Mouse (Mus musculus): Measurements from ENCODE around the gene Megf8.
"Not testable (repeated sequence)": the region's sequence is repeated elsewhere in the genome, so short reads cannot be mapped to it uniquely, and the experiment has no call there.

Megf8 gene

DNA sequence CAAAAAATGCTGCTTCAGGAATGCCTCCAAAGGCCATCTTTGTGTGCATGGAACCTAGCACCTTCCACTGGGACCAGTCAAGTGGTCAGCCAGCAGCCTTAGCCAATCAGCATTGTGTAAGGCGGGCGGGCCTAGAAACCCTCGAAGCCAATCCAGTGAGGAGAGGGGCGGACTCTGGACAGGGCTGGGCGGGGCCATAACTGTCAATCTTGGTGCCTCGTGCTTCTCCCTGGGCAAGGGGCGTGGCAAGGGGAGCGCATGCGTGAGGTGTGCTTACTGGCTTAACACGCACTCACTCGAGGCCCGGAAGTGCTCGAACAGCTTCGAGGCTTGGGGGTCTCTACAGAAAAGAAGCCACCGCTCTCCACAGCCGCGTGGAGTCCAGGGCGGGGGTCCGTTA, 15.9 kb upstream of the Megf8 start, which contains the start of gene Prr19:
Prr19 (plus strand) TSS at position 349 of the 400 bp plus-strand sequence.
- no peak for DNase-seq

DNA sequence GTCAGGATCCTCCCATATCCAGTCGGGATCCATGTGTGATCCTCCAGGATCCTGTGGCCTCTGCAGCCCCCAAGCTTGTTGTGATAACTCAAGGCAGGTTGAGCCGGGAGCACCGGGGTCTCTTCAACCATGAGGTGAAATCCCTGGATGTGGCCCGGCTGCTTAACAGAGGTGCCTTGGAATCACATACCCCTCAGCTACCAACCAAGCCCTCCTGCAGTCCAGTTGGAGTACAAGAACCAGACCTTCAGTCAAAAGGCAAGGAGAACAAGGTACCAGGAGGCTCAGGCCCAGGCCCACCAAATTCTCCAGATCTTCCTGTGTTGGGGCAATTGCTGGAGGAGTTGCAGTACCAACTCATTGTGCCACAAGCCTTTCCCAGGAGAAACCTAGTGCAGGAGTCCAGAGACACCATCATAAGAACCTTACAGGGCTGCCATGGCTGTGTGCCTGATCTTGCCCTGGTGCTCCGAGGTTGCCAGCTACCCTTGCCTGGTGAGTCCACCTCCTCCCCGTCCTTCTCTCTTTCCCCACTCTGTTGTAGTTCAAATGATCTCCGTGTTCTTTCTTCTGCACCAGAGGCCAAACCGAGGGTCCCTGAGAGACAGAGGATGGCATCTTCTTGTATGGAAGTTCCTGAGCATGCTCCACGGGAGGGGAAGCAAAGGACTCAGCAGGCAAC, 13.8 kb upstream of the Megf8 start:
- DNase-seq: no peak

DNA sequence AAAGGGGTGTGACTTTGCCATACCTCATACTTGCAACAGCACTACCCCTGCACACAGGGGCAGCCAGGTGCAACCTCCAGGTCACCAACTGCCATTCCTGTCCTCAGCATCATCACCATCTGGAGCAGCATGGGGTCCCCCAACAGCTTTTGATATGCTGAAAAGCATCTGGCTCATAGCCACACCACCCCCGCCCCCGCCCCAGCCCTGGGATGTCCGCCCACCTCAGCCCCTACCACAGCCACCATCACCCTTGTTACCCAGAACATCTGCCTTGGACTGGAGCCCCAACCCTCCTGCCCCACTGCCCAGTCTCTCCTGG, 13.3 kb upstream of the Megf8 start:
- DNase-seq: no peak

DNA sequence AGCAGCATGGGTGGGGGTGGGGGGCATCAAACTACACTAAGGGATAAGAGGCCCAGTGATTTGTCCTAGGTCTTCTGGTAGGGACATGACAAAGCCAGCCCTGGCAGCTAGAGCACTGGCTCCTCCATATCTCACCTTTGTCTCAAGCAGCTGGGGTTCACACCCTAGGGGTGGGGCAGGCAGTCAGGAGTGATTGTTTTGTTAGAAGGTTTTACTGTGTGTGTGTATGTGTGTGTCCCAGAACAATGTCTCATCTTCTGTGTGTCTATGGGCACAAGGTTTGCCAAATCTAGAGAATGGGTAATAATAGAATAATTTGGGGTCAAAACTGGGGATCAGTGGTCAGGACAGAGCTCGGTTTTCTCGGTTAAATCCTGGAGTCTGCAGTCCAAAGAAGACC, 11.5 kb upstream of the Megf8 start:
- DNase-seq: no peak

DNA sequence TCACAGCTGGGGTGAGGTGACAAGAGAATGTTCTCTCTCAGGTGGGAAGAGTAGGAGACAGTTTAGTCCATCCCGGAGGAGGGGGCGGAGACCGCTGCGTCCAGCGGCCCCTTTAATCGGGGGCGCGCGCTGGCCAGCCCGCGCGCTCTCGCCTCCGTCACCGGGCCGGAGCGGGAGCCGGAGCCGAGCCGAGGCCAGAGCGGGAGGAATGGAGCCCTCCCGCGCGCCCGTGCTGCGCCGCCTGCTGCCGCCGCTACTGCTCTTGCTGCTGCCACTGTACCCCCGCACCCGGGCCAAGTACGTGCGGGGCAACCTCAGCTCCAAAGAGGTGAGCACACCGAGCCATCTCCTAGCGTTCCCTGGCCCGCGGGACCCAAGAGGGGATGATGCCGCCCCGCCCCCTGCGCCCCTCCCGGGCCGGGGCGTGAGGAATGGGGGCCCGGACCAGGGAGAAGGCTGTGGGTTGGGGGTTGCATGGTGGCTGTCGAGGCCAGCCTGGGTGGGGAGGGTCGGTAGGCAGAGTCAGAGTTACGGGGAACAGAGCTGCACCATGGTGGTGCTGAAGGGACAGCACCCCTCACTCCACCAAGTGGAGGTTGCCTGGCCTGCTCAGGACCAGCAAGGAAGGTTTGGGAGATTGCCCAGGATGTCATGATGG, 10.9 kb upstream of the Megf8 start, which contains the start of gene Tmem145:
Tmem145 (plus strand) TSS at position 151 of the 658 bp plus-strand sequence.
- peak; percentile 42 for DNase-seq

DNA sequence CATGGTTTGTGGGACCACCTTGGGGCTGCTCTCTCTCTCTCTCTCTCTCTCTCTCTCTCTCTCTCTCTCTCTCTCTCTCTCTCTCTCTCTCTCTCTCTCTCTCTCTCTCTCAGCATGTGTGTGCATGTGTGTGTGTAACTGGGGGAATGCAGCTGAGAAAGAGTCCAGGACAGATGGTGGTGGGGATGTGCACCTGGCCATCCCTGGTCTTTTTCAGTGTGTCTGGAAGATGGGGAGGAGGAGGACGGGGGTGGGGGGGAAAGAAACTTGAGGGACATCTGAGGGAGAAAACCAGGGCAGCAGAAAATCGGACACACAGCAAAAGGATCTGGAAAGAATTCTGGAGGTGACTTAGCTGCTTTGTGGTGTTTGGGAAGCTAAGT, 10.4 kb upstream of the Megf8 start:
- no peak for DNase-seq

DNA sequence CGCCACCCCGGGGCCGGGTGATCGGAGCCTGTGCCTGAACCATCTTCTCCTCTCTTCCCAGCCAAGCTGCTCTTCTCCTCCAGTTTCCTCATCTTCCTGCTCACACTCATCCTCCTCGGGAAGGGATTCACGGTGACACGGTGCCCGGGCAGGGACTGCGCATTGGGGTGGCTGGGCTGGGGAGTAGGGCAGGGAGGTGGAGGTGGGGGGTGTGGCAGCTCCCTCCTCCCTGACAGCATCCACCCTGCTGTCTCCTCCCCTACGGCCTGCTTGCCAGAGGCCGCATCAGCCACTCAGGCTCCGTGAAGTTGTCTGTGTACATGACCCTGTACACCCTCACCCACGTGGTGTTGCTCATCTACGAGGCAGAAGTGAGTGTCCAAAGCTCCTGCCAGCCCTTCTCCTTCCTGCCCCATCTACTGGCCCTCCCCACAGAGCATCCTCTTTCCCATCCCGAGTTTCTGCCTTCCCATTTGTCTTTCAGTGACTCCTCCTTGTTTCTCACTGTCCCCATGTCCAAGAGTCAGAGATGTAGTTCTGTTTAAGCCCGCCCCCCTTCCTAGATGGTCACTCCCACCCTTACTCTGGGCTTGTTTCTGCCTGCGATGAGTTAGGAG, 8.2 kb upstream of the Megf8 start:
- DNase-seq: no peak

DNA sequence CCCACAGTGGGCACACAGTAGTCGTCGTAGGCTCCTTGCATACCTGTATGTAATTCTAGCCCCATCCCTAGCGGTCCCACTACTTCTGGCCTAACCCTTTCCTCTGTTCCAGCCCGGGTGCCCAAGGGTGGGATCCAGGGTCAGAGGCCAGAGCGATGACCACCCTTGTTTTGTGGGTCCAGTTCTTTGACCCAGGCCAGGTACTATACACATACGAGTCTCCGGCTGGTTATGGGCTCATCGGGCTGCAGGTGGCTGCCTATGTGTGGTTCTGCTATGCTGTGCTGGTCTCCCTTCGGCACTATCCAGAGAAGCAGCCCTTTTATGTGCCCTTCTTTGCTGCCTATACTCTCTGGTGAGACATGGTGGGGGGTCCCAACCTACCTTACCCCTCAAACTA, 7.5 kb upstream of the Megf8 start:
- DNase-seq: no peak

DNA sequence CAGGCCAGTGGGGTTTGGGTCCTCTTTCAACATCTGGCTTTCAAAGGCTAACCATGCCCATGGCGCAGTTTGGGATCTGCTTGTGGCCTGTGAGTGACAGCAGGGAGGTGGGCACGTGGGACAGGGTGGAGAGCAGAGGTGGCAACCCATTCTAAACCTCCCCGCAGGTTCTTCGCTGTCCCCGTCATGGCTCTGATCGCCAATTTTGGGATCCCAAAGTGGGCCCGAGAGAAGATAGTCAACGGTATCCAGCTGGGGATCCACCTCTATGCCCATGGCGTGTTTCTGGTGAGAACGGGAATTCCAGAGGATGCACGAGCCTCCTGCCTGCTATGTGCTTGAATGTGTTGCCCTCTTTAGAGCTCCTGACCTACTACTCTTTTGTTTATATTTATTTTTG, 5.8 kb upstream of the Megf8 start:
- DNase-seq: no peak

DNA sequence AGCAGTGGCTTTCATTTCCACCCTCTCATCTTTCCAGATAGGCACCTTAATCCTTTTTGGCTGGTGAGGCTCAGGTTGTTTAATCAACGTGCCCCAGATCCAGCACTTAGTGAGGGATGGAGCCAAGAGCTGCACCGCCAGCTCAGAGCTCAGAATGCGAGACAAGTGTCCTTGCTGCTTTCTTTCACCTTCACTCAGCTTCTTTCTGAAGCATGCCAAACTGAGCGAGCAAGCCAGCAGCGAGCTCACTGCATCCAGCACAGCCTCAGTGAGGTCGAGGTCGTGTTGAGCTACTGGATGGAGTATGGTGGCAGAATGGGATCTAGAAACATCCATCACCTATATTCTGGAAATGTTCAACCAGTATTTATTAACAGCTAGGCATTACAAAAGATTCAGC, 3.6 kb upstream of the Megf8 start:
- no peak for DNase-seq

DNA sequence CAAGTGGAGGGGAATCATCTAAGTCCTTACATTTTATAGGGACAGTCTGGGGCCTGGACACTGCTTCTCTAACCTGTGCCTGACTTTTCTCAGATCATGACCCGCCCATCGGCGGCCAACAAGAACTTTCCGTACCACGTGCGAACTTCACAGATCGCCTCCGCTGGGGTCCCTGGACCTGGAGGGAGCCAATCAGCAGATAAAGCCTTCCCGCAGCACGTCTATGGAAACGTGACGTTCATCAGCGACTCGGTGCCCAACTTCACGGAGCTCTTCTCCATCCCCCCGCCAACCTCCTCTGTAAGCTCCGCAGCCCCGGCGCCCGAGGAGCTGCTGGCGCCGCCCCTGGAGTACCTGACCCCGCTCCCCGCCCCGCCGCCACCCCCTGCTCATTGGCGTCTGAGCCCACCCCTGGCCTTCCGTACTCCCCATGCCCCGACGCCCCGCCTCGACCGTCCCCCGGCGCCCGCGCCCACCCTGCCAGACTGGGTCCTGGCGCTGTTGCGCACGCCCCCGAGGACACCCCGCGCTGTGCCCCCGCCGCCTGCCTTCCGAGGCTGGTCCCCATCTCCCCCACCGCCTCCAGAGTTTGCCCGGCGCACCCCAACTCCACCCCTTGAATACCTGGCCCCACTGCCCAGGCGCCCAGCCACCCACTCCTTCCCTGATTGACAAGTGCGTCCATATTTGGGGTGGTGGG, 2.2 kb upstream of the Megf8 start:
- no peak for DNase-seq

DNA sequence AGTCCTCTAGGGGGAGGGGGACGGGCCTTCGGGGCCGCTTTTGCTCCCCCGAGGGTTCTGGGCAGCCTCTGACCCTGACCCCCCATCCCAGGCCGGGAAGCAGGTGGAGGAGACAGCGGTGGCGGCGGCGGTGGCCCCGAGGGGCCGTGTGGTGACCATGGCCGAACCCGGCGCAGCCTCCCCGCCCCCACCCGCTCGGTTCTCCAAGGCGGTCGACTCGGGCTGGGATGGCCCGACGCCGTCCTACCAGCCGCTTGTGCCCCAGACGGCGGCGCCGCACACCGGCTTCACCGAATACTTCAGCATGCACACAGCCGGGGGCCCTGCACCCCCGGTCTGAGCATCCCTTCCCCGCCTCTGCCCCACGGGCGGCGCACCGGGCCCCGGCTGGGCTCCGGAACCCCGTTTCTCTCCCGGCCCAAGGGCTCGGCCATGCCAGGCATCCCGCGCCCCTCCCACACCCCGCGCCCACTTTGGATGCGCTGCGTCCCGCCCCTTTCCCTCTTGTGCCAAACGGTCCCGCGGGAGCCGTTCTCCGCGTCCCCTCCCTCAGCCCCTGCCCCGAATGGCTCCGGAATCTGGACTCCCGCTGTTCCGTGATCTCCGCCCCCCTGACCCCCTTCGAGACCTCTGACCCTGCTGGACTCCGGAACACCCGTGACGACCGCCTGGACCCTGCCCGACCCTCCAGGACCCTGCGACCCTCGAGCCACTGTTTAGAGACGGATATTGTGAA, 1.5 kb upstream of the Megf8 start:
- no peak for DNase-seq

DNA sequence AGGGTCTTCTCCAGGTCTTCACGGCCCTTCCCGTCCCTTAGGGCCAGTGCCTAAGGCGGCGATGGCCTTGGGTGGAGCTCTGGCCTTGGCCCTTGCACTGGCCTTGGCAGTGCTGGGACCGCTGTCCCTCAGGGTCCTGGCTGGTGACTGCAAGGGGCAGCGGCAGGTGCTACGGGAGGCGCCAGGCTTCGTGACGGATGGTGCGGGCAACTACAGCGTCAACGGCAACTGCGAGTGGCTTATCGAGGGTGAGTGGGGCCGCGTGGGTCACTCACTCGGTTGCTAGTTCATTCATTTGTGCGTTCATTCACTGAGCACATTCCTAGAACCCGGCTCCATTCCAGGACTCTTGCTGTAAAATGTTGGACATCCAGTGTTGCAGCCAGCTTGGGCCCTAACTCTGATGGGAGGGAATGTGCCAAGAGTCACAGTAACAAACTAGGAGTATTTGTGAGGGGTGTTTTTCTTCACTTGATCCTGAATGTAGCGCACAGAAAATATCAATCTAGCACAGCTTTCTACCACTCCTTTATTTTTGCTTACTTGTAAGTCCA, 559 bp downstream of the Megf8 start:
- DNase-seq: peak; percentile 26

DNA sequence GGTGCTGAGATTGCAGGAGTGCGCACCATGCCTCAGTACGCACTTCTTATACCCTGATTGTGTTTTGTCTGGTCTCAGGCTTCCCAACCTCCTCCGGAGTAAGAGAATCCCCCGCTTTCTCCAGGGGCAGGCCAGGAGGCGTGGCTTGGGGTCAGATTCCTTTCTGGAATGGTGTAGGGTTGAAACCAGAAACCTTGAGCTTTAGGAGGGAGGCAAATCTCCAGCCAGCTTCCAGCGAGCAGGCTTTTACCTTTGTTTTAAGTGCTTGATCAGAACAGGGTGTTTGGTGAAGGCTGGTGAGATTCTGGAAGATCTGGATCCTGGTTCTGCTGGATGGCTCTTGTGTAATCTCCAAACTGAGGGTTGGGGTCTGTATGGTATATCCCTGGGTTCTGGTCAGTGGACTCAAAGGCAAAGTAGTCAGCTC, 5.1 kb downstream of the Megf8 start:
- no peak for DNase-seq

DNA sequence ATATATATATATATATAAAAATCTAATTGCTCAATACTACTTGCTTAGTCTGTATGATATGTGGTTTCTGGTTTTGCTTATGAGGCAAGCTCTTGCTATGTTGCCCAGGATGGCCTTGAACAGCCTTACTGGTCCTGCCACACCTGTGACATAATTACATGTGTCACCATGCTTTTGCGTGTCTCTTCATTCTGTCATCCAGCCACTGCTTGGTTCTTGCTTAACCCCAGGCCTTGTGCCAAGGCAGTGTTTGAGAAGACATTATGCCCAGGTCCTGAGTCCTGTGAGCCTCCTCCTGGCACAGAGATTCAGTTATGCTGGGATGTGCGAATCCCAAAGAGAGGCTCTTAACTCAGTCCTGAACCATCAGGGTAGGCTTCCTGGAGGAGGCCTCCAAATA, 6.3 kb downstream of the Megf8 start:
- DNase-seq: no peak

DNA sequence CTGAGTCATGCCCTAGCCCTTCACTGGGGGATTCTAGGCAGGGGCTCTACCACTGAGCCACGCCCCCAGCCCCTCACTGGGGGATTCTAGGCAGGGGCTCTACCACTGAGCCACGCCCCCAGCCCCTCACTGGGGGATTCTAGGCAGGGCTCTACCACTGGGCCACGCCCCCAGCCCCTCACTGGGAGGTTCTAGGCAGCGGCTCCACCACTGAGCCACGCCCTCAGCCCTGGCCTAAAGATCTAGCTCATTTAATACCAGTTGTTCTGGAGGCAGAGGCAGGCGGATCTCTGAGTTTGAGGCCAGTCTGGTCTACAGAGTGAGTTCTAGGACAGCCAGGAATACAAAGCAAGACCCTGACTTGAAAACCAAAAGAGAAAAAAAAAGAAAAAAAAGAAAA, 8.5 kb downstream of the Megf8 start:
- not testable (repeated sequence) for DNase-seq

DNA sequence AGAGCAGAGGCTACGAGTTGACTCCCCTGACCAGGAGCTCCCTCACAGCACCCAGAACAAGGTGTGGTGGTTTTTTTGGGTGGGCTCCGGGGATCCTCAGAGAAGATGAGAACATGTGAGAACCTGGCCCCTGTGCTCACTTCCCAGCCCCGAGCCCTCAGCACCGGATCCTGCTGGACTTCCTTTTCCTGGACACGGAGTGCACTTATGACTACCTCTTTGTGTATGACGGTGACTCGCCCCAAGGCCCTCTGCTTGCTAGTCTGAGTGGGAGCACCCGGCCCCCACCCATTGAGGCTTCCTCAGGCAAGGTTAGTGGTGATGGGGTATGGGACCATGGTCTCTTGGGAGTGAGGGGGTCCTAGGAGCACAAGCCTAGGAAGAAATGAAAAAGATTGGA, 9.3 kb downstream of the Megf8 start:
- DNase-seq: no peak

DNA sequence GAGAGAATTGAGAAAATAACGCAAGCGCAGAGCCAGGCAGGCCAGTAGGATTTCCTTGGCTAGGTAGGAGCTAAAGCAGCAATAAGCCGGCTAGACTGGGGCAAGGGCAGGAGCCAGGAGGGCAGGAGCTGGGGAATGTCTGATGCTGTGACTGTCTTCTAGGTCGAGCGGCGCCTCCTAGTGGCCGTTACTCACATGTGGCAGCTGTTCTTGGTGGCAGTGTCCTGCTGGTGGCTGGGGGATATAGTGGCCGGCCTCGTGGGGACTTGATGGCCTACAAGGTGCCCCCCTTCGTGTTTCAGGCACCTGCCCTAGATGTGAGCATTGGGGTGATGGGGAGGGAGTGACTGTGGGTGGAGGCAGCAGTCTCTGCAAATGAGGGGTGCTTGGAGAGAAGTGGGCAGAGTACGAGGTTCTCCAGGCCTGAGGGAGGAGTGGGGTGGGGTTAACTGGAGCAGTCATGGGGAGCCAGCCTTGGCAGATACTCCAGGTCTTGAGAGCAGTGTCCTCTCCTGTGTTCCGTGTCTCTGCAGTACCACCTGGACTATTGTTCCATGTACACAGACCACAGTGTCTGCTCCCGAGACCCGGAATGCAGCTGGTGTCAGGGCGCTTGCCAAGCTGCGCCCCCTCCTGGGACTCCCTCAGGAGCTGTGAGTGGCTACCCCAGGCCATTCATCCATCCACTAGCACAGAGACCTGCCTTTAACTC, 16.8 kb downstream of the Megf8 start:
- DNase-seq: peak; percentile 54

DNA sequence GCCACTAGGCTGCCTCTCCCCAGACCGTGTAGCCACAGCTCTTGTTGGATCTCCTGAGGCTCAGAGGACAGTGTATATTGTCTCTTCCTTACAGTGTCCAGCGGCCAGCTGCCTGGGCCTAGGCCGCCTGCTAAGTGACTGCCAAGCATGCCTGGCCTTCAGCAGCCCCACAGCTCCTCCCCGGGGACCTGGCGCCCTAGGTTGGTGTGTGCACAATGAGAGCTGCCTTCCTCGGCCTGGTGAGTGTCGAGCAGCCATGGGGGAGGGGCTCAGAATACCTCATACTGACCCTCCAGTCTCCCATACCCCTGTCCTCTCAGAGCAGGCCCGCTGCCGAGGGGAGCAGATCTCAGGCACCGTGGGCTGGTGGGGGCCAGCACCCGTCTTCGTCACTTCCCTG, 17.5 kb downstream of the Megf8 start:
- DNase-seq: no peak

DNA sequence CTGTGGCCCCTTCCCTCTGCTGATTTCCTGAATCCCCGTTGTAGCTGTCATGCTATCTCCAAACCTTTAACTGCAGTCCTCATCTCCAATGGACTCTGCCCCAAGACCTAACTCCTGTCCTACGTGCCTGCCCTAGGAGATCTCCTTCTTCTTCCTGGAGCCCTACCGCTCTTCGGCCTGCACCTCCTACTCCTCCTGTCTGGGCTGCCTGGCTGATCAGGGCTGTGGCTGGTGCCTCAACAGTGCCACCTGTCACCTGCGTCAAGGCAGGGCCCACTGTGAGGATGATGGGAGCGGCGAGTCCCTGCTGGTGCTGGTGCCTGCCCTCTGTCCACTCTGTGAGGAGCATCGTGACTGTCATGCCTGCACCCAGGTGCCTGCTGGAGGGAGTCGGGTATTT, 22.4 kb downstream of the Megf8 start:
- no peak for DNase-seq

DNA sequence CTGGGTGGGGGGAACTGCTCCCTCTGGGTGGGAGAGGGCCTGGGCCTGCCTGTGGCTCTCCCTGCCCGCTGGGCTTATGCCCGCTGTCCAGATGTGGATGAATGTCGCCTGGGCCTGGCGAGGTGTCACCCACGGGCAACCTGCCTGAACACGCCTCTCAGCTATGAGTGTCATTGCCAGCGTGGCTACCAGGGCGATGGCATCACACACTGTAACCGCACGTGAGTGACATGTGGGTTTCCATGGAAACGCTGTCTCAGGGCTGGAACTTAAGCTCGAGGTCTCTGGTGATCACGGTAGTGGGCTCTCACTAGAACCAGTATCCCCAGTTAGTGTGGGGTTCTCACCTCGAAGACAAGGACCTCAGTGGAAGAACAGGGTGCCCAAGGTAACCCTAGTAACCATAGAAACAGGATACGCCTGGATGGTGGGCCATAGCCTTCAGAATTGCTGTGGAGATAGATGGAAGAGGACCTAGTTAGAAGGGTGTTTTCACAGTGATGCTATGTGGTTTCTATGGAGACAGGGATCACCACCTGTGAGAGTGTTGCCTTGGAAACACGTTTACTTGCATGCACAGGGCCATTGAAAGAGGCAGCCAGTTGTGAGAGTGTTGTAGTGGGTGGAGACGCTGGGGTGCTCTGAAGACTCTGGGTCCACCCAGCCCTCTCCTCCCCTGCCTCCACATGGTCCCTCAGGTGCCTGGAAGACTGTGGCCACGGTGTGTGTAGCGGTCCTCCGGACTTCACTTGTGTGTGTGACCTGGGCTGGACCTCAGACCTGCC, 24.2 kb downstream of the Megf8 start:
- DNase-seq: peak; percentile 55

All from right cerebral cortex, adult 18-20 months (tissue).